Mouse (Mus musculus) embryonic fibroblast, embryonic 13.5 days (primary cell): ENCODE results near the gene 4931428F04Rik.

Experiments used
- CTCF ChIP-seq: IDR thresholded peaks from 2 replicates; pipeline ENCODE4 v1.5.1; 2011; ENCODE audit warnings: mild to moderate bottlenecking, control low read depth, low read length, moderate library complexity, borderline replicate concordance; ENCODE audit not compliant: insufficient read depth
- POLR2A ChIP-seq: IDR thresholded peaks from 2 replicates; pipeline ENCODE4 v1.6.1; 2011; ENCODE audit warnings: low read depth, mild to moderate bottlenecking, control low read depth, low read length, moderate library complexity

DNA sequence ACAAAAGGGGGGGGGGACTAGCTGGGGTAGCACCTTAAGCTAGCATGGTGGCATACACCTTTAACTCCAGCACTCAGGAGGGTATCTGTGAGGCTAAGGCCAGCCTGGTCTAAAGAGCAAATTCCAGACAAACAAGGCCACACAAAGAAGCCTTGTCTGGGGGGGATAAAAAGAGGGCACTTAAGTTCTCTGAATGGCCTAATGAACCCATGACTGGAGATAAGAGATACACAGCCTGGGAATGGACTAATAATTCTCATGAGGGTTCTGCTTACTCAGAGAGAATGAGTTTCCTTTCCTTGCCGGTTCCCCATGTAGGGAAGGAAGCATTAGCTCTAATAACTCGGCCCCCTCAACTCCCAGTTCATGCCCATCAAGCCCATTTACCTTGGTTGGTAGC is 42.9 kb upstream of the 4931428F04Rik start:
- TF ChIP-seq POLR2A = no peak
- no peak for TF ChIP-seq CTCF
